Comparison of ENCODE assay signal across 15 mouse cellular contexts in the genomic region with DNA sequence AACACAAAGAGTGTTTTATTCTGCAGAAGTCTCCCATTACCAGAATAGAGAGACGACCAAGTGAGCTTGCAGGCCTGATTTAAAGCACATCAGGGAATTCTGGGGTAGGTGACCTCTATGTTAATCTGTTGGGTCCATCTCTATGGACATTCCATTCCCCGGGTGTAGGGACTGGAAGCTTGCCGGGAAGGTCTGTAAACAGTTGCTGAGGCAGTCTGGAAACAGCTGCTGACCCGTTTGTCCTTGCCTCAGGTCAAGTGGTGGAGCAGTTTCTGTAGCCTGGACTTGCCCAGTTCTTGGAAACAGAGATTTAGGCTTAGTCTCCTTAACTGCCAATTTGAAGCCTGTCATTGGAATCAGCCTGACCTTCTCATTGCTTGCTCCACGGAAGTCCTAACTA. TPM values are rescaled to one million over a fixed set of nuclear protein-coding genes. Genes with fewer than 3 reads are reported as not detected.
DNase-seq lines count a peak whose midpoint lies in the region.
"Had no signal": no experiment of that assay in that cellular context is flagged by ENCODE, and none has a peak within 500 bp of the region (broad histone marks: within the 10 kb centered on the region; RNA-seq: fewer than 3 reads in every experiment).

No protein-coding gene starts in this region.

- intact Hi-C loops in heart, postnatal 25 days (cut with DNase I) = no loop called here

- H3K4me3 ChIP-seq in forebrain, embryonic 10.5 days = no peak overlapping the region
- H3K4me3 ChIP-seq: embryonic facial prominence, embryonic 13.5 days; midbrain, embryonic 10.5 days had no signal

- peak; percentile 93 for DNase-seq in heart, adult 11 months
- no peak for DNase-seq in heart, postnatal 25 days (ENCODE audit: low spot score)
- DNase-seq in right cerebral cortex, postnatal 25 days = peak; percentile 5
- DNase-seq in right cerebral cortex, adult 18-20 months = no peak
- DNase-seq in kidney, postnatal 4 days = peak; percentile 56 to 61
- DNase-seq in forebrain, embryonic 10.5 days (ENCODE audit: extremely low spot score, low spot score) = no peak
- DNase-seq in cerebellum, postnatal 10 days = no peak
- DNase-seq in spleen, adult 18-20 months = no peak
- DNase-seq: B cell, adult 2 months had no signal

- no peak overlapping the region for H3K27ac ChIP-seq in forebrain, embryonic 10.5 days
- H3K27ac ChIP-seq: embryonic facial prominence, embryonic 13.5 days had no signal

- no peaks in the 10 kb centered on the region for H3K27me3 ChIP-seq in forebrain, embryonic 10.5 days (ENCODE audit: poor library complexity, severe bottlenecking)
- H3K27me3 ChIP-seq: embryonic facial prominence, embryonic 13.5 days had no signal

- WGBS in forebrain, embryonic 10.5 days = 19% methylated on average over 5 of the region's 5 CpGs

- H3K4me1 ChIP-seq in forebrain, embryonic 10.5 days = peaks cover 30% of the 10 kb centered on the region

- peaks cover 19% of the 10 kb centered on the region for H3K36me3 ChIP-seq in forebrain, embryonic 10.5 days (replicated peaks)

- H3K9me3 ChIP-seq in forebrain, embryonic 10.5 days = no peaks in the 10 kb centered on the region
- H3K9me3 ChIP-seq: embryonic facial prominence, embryonic 13.5 days; midbrain, embryonic 10.5 days had no signal

RNA-seq across cellular contexts. Expression of a gene that starts 8.2 kb away (rescaled TPM):
- not detected for total RNA-seq in heart, postnatal 25 days (2021)
- polyA plus RNA-seq in forebrain, embryonic 10.5 days (2016; fragmentation: Nextera tagmentation; extraction: Ambion mirVana) = not detected in 2 replicates
- total RNA-seq: gastrocnemius, postnatal 4 days had no signal
- polyA plus RNA-seq: embryonic facial prominence, embryonic 13.5 days; intestine, embryonic 14.5 days; limb, embryonic 11.5 days; midbrain, embryonic 10.5 days had no signal

RNA-seq across cellular contexts. Expression of a gene that starts 18.0 kb away (rescaled TPM):
- not detected for total RNA-seq in heart, postnatal 25 days (2021)
- 0.15 TPM in 1 of 2 replicates, not detected in the other for polyA plus RNA-seq in forebrain, embryonic 10.5 days (2016; fragmentation: Nextera tagmentation; extraction: Ambion mirVana)
- total RNA-seq: gastrocnemius, postnatal 4 days had no signal
- polyA plus RNA-seq: embryonic facial prominence, embryonic 13.5 days; intestine, embryonic 14.5 days; limb, embryonic 11.5 days; midbrain, embryonic 10.5 days had no signal

RNA-seq across cellular contexts. Expression of a gene that starts 34.4 kb away (rescaled TPM):
- 1 to 10 TPM; 6.9 to 7.4 TPM for total RNA-seq in heart, postnatal 25 days (2021)
- 8.0 and 8.4 TPM in 2 replicates for polyA plus RNA-seq in forebrain, embryonic 10.5 days (2016; fragmentation: Nextera tagmentation; extraction: Ambion mirVana)

RNA-seq across cellular contexts. Expression of a gene that starts 39.8 kb away (rescaled TPM):
- total RNA-seq in heart, postnatal 25 days (2021) = not detected
- polyA plus RNA-seq in forebrain, embryonic 10.5 days (2016; fragmentation: Nextera tagmentation; extraction: Ambion mirVana) = not detected in 2 replicates
- total RNA-seq: gastrocnemius, postnatal 4 days had no signal
- polyA plus RNA-seq: embryonic facial prominence, embryonic 13.5 days; intestine, embryonic 14.5 days; limb, embryonic 11.5 days; midbrain, embryonic 10.5 days; neural tube, embryonic 14.5 days had no signal

RNA-seq across cellular contexts. Expression of a gene that starts 56.9 kb away (rescaled TPM):
- total RNA-seq in heart, postnatal 25 days (2021) = not detected
- polyA plus RNA-seq in forebrain, embryonic 10.5 days (2016; fragmentation: Nextera tagmentation; extraction: Ambion mirVana) = 0.16 and 0.30 TPM in 2 replicates
- total RNA-seq: gastrocnemius, postnatal 4 days had no signal

Comparison
In these comparisons a context has a peak if more than half of its experiments do, and no peak if none do; other contexts are left out.
1. DNase-seq: peak in heart, adult 11 months (single experiment), right cerebral cortex, postnatal 25 days (single experiment) and kidney, postnatal 4 days (2 of 2); none in heart, postnatal 25 days (single experiment), right cerebral cortex, adult 18-20 months (single experiment), forebrain, embryonic 10.5 days (single experiment), cerebellum, postnatal 10 days (0 of 2) and spleen, adult 18-20 months (0 of 2).